Mouse (Mus musculus) intestine, embryonic 16.5 days (tissue): ENCODE measurements around the gene Ddx55. TPM values are rescaled to one million over a fixed set of nuclear protein-coding genes. Genes with fewer than 3 reads are reported as not detected.
"Not testable (repeated sequence)": the region's sequence is repeated elsewhere in the genome, so short reads cannot be mapped to it uniquely, and the experiment has no call there.

ENCODE experiments used
- ATAC-seq: fragments of 200-750 bp; cut with Nextera tagmentation; 2 replicates; pipeline ENCODE4 v1.8.0; 2017; ENCODE audit warnings: moderate TSS enrichment, moderate library complexity
- H3K27ac ChIP-seq: fragments of 300-500 bp; sonication (generic); 2 replicates; pipeline ENCODE4 v1.5.1; 2014; ENCODE audit warnings: mild to moderate bottlenecking, low read length
- H3K27me3 ChIP-seq: fragments of 300-500 bp; sonication (generic); replicated peaks from 2 replicates; pipeline ENCODE4 v1.6.1; 2014; ENCODE audit warnings: low read length, control low read depth, mixed read lengths; ENCODE audit not compliant: control insufficient read depth, insufficient read depth
- H3K36me3 ChIP-seq: fragments of 300-500 bp; sonication (generic); 2 replicates; pipeline ENCODE4 v1.6.1; 2014; ENCODE audit warnings: low read length, control low read depth; ENCODE audit not compliant: control insufficient read depth, insufficient read depth
- H3K4me1 ChIP-seq: fragments of 300-500 bp; sonication (generic); 2 replicates; pipeline ENCODE4 v1.6.1; 2014; ENCODE audit warnings: low read length, control low read depth, mixed read lengths; ENCODE audit not compliant: control insufficient read depth, insufficient read depth
- H3K4me2 ChIP-seq: fragments of 300-500 bp; sonication (generic); 2 replicates; pipeline ENCODE4 v1.6.1; 2014; ENCODE audit warnings: low read depth, low read length, control low read depth
- H3K4me3 ChIP-seq: fragments of 300-500 bp; sonication (generic); 2 replicates; pipeline ENCODE4 v1.5.1; 2014; ENCODE audit warnings: mild to moderate bottlenecking, low read length
- H3K9ac ChIP-seq: fragments of 300-500 bp; sonication (generic); 2 replicates; pipeline ENCODE4 v1.6.1; 2014; ENCODE audit warnings: low read depth, low read length
- H3K9me3 ChIP-seq: fragments of 300-500 bp; sonication (generic); 2 replicates; pipeline ENCODE4 v1.6.1; 2016; ENCODE audit warnings: low read length, control low read depth; ENCODE audit not compliant: control insufficient read depth
- WGBS: fragments of 180-500 bp; shearing (Covaris S2); extraction: QIAGEN DNeasy Blood & Tissue Kit; methylation state at CpG from one replicate; pipeline ENCODE4 v1.1.7; 2014; 5-methylcytosine and 5-hydroxymethylcytosine counted together
- polyA plus RNA-seq: library from polyadenylated mRNA; unstranded; fragments of >200 nt; fragmentation: Nextera tagmentation; extraction: Ambion mirVana; gene quantifications from 2 replicates; pipeline ENCODE4 v1.2.1, GENCODE M21; 2015

Gene Ddx55
- polyA plus RNA-seq, 1 experiment from 2014 or later: 14.5 TPM

GRCm38 (mm10) chr5:124551349-124552093 is 1.1 kb upstream of the Ddx55 start:
- Histone ChIP-seq H3K4me3 (peak overlapping the region; percentile 92), H3K27ac (peak overlapping the region; percentile 82), H3K9ac (peak overlapping the region; percentile 84), H3K4me2 (peak overlapping the region; percentile 68)
- not testable (repeated sequence) for H3K27me3 ChIP-seq, ATAC-seq, H3K9me3 ChIP-seq, H3K4me1 ChIP-seq, H3K36me3 ChIP-seq
- WGBS: 24% methylated on average over 5 of the region's 5 CpGs

DNA sequence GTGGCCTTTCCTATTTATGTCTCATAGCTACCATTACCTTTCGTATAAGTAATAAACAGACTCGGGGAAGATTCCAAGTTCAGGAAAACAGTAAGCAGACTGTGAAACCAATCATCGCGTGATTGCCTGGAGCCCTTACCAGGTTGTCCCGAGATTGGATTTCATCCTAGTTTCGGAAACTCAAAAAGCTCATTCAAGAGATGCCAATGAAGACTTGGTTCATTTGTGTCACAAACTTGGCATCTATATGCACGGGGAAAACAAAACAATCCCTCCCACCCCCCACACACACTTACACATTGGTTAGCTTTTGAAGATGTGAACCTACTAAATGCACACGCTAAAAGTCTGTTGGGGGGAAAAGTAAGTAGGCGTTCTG is 581 bp upstream of the Ddx55 start:
- Histone ChIP-seq H3K4me2 (peak overlapping the region; percentile 68), H3K27me3 (no peaks in the 10 kb centered on the region), H3K9me3 (no peaks in the 10 kb centered on the region), H3K9ac (peak overlapping the region; percentile 84), H3K4me3 (peak overlapping the region; percentile 92), H3K27ac (peak overlapping the region; percentile 82), H3K4me1 (peaks cover 8% of the 10 kb centered on the region; the same call in 1 of the 2 replicates), H3K36me3 (peaks cover 9% of the 10 kb centered on the region)
- 7% methylated on average over 9 of the region's 9 CpGs for WGBS
- no peak for ATAC-seq

- Histone ChIP-seq H3K36me3 (peaks cover 11% of the 10 kb centered on the region), H3K4me1 (peaks cover 8% of the 10 kb centered on the region; the same call in 1 of the 2 replicates)
- 62% methylated on average over 6 of the region's 6 CpGs for WGBS
Observed at GRCm38 (mm10) chr5:124553607-124554006, 943 bp downstream of the Ddx55 start.

GRCm38 (mm10) chr5:124555145-124555544 is 2.5 kb downstream of the Ddx55 start:
- no peak overlapping the region for H3K9ac ChIP-seq
- 68% methylated on average over 1 of the region's 1 CpGs for WGBS
- H3K27ac ChIP-seq: no peak overlapping the region
- H3K4me1 ChIP-seq: peaks cover 8% of the 10 kb centered on the region; the same call in 1 of the 2 replicates
- H3K4me3 ChIP-seq: no peak overlapping the region
- no peaks in the 10 kb centered on the region for H3K27me3 ChIP-seq
- H3K36me3 ChIP-seq: peaks cover 15% of the 10 kb centered on the region
- no peak for ATAC-seq
- no peak overlapping the region for H3K4me2 ChIP-seq
- no peaks in the 10 kb centered on the region for H3K9me3 ChIP-seq

More at GRCm38 (mm10) chr5:124553607-124554006, 943 bp downstream of the Ddx55 start:
- Histone ChIP-seq H3K4me3 (peak overlapping the region; percentile 92), H3K9me3 (no peaks in the 10 kb centered on the region), H3K27me3 (no peaks in the 10 kb centered on the region), H3K9ac (peak overlapping the region; percentile 84; the same call in 1 of the 2 replicates), H3K27ac (no peak overlapping the region), H3K4me2 (peak overlapping the region; percentile 71)
- no peak for ATAC-seq

- no peak for ATAC-seq
- Histone ChIP-seq H3K4me3 (no peak overlapping the region), H3K36me3 (peaks cover 34% of the 10 kb centered on the region), H3K4me2 (no peak overlapping the region), H3K9ac (no peak overlapping the region), H3K27me3 (no peaks in the 10 kb centered on the region), H3K27ac (no peak overlapping the region), H3K9me3 (no peaks in the 10 kb centered on the region), H3K4me1 (no peaks in the 10 kb centered on the region; the same call in 1 of the 2 replicates)
- WGBS: 82% methylated on average over 12 of the region's 12 CpGs
Observed at GRCm38 (mm10) chr5:124571068-124571467, 18.4 kb downstream of the Ddx55 start.

DNA sequence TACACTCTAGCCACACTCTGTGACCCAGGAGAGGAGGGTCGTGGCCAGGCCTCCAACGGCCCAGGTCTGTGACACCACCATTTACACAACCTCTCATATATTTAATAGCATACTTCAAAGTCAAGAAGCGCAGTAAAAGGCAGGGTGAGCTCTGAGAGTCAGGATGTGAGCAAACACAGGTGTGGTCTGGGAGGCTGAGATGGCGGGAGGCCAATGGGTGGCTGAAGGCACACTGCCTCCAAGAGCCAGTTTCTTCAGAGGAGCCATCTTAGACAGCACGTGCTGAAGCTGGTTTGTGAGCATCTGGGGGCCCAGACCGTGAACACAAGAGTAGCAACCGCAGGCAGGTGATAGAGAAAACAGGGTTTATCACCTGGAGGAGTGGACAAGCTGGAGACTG is 22.8 kb downstream of the Ddx55 start:
- H3K27ac ChIP-seq: 0 out of 2 replicates have a peak overlapping the region, but pooled peaks have one; percentile 4
- H3K9me3 ChIP-seq: no peaks in the 10 kb centered on the region
- peak; percentile 22 for ATAC-seq
- peaks cover 6% of the 10 kb centered on the region; the same call in 1 of the 2 replicates for H3K4me1 ChIP-seq
- no peak overlapping the region for H3K4me3 ChIP-seq
- WGBS: 68% methylated on average over 7 of the region's 7 CpGs
- no peak overlapping the region for H3K4me2 ChIP-seq
- peaks cover 18% of the 10 kb centered on the region for H3K36me3 ChIP-seq
- no peaks in the 10 kb centered on the region for H3K27me3 ChIP-seq
- no peak overlapping the region for H3K9ac ChIP-seq

GRCm38 (mm10) chr5:124578633-124579317 is 26.1 kb downstream of the Ddx55 start, which contains the start of the genes Eif2b1 and Gtf2h3:
Eif2b1 (minus strand) TSS chr5:124579131.
Gtf2h3 (plus strand) TSS chr5:124579140.
- H3K27ac ChIP-seq: 0 out of 2 replicates have a peak within 1 kb of the TSS, but pooled peaks have one; percentile 31
- peaks cover 1% of the 10 kb centered on the region; the same call in 1 of the 2 replicates for H3K36me3 ChIP-seq
- ATAC-seq: peak; percentile 93
- peak within 1 kb of the TSS; percentile 78 for H3K4me3 ChIP-seq
- H3K4me1 ChIP-seq: peaks cover 6% of the 10 kb centered on the region; the same call in 1 of the 2 replicates
- peak within 1 kb of the TSS; percentile 76 for H3K9ac ChIP-seq
- WGBS: under 1% methylated on average over 51 of the region's 51 CpGs
- H3K9me3 ChIP-seq: no peaks in the 10 kb centered on the region
- no peaks in the 10 kb centered on the region for H3K27me3 ChIP-seq
- peak within 1 kb of the TSS; percentile 87 for H3K4me2 ChIP-seq

DNA sequence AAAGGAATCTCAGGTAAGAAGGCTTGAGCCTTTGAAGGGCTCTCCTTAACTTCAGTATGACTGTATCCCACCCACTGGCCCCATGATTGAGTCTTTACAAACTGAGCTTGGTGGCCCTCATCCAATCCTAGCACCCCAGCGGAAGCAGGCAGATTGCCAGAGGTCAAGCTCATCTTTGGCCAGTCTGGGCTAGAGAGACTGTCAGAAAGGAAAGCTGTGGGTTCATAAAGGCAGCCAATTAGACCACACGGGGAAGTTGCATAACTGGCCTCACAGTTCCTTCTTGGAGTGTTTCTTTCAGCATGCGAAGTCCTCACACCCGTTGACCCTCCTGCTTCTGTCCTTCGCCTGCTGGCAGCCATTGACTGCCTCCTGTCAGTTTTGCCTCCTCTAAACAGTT is 29.9 kb downstream of the Ddx55 start:
- no peak for ATAC-seq
- H3K27me3 ChIP-seq: no peaks in the 10 kb centered on the region
- no peak overlapping the region for H3K27ac ChIP-seq
- no peak overlapping the region for H3K4me3 ChIP-seq
- H3K9me3 ChIP-seq: no peaks in the 10 kb centered on the region
- 81% methylated on average over 5 of the region's 5 CpGs for WGBS
- no peak overlapping the region for H3K4me2 ChIP-seq
- H3K36me3 ChIP-seq: peaks cover 14% of the 10 kb centered on the region
- H3K4me1 ChIP-seq: peaks cover 6% of the 10 kb centered on the region; the same call in 1 of the 2 replicates
- H3K9ac ChIP-seq: no peak overlapping the region

DNA sequence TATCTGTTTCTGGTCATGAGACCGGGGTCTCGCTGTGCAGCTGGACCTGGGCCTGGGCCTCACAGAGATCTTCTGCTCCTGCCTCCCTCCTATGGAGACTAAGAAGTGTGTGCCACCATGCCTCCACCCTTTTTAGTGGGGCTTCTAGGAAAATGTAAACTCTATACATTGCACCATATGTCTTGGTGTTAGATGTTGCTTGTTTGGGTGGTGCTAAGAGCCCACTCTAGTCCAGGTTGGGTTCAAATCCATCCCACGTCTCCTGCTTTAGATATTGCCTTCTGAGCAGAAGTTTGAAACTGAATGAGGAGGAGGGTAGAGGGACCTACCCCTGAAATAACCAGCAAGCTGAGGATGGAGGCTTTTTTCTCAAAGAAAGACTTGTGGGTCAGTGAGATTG is 40.1 kb downstream of the Ddx55 start:
- H3K4me1 ChIP-seq: no peaks in the 10 kb centered on the region
- H3K9me3 ChIP-seq: no peaks in the 10 kb centered on the region
- no peak overlapping the region for H3K4me2 ChIP-seq
- whole genome bisulfite sequencing: 95% methylated on average over 3 of the region's 3 CpGs
- H3K27ac ChIP-seq: no peak overlapping the region
- no peak for ATAC-seq
- H3K9ac ChIP-seq: no peak overlapping the region
- H3K4me3 ChIP-seq: no peak overlapping the region
- peaks cover 3% of the 10 kb centered on the region; the same call in 1 of the 2 replicates for H3K36me3 ChIP-seq
- H3K27me3 ChIP-seq: no peaks in the 10 kb centered on the region
